Mouse (Mus musculus) hematopoietic multipotent progenitor cell, adult 10-12 weeks (in vitro differentiated cells): Measurements from ENCODE around the gene Hsph1. TPM values are rescaled to one million over a fixed set of nuclear protein-coding genes. Genes with fewer than 3 reads are reported as not detected.

Experiments
- polyA plus RNA-seq: library from polyadenylated mRNA; stranded (reverse); fragments of >175 nt; gene quantifications from 2 replicates; pipeline ENCODE4 v1.2.3, GENCODE M21; 2012; ENCODE audit warnings: low replicate concordance

Hsph1 gene
- 38.3 and 42.3 TPM in 2 replicates for polyA plus RNA-seq

GRCm38 (mm10) chr5:149636075-149636920 lies at the start of gene Hsph1:
Hsph1 (minus strand) TSS chr5:149636376.

DNA sequence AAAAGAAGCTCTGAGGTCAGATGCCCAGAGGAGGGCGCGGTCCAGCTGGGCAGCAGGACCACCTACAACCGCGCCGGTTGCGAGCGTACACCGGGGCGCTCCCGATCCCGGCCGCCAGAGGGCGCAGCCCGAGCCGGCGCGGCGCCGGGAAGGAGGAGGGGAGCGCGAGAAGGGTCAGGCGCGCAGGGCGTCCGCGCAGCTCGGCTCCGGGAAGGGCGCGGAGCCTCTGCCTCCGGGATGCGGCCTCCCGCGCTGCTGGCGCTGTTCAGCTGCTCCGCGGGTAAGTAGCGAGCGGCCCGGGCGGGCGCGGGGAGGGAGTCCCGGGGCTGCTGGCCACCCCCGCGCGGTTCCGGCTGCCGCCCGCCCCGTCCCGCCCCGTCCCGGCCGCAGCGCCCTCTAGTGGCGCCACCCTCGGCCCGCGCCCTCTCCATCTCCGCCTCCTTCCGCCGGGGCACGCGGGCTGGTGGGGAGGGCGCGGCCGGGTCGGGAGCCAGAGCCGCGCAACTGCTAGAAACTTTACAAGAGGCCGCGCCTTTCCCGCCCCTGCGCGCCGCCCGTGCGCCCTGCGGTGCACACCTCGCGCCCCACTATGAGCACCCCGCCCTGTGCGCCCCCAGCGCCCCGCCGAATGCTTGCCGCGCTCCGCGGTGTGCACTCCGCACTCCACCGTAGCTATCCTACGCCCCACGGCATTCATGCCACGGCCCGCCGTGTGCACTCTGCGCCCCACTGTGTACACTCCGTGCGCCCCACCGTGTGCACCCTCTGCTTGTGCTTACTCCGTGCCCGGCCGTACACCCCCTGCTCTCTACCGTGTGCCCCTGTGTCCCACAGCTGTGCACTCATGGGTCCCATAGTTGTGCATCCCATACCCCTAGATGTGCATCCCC lies 42.2 kb upstream of the Hsph1 start, which contains the start of gene B3glct:
TSS of gene B3glct (plus strand) at position 131 of the 890 bp plus-strand sequence.

Other genes starting within 250 kb of the Hsph1 start
- 0.04 TPM in 1 of 2 replicates, not detected in the other for gene Medag, start 224.6 kb downstream of the Hsph1 start, polyA plus RNA-seq
- gene Tex26, start 196.7 kb downstream of the Hsph1 start, polyA plus RNA-seq: not detected in 2 replicates
- 0.27 and 0.29 TPM in 2 replicates for gene Wdr95, start 107.7 kb downstream of the Hsph1 start, polyA plus RNA-seq
- 1.2 and 9.6 TPM in 2 replicates for gene B3glct, start 41.9 kb upstream of the Hsph1 start, polyA plus RNA-seq